Mouse (Mus musculus) inflammation-experienced regulatory T-cells, adult 16 weeks (primary cell): ENCODE results near the gene Scin. TPM values are rescaled to one million over a fixed set of nuclear protein-coding genes. Genes with fewer than 3 reads are reported as not detected.

Experiments used
- polyA plus RNA-seq: library from polyadenylated mRNA; unstranded; fragments of 100-300 nt; shearing (Covaris generic); gene quantifications from one replicate; pipeline ENCODE4 v1.2.1, GENCODE M21; 2017

The Scin gene
- polyA plus RNA-seq, result 3.4 TPM

DNA sequence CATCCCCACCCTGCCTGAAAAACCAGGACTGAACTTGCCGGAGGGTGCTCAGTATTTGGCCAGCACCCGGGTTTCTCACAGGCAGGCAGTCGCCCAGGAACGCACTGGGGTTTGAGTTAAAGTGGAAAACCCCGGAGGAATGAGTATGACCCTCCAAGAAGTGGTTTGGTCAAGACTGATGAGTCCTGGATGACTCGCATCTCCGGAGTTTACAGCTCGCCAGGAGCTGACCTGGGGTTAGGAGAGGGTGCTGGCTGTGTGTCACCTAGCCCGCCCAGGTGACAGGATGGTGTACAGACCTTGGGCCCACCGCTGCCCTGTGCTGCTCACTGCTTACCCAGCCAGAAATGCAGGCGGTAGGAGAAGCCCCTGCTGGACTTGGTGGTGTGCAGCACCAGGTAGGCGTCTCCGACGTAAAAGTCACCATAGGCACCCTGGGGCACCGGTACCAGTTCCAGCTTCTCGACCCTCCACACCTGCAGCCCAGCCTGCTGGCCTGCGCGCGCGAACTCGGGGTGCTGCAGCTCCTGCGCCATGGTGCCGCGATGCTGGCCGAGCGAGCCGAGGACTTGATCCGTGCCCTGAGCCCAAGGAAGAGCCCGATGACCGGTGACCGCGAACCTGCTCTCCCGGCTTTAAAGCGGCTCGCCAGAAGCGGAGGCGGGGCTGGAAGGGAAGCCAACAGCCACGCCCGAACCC lies at the start of gene Scin:
Gene Scin (minus strand): TSS at position 656 of the 699 bp plus-strand sequence.

DNA sequence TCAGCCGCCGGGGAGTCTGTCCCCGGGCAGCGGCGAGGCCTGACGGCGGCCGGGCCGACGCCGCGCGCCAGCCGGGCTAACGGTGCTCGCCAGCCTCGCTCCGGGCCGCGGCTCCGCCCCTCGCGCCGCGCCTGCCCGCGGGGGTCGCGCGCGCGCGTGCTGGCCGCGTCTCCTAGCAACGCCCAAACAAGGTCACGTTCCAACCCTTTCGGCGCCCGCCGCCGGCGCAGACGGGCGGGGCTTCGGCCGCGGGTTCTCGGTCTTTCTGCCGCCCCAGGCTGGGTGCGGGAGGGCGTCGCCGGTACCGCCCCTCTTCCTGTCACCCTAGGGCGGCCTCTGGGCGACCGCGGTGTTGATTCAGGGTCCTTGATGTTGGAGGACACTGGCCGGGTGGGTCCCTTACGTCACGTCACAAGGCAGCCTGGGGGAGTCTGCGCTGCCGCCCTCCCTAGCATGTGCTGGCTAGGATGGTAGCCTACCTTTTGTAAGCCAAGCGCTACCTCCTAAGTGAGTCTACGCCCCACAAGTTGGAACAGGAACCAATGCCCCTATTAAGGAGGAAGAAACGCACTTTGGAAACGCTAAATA lies 96.1 kb downstream of the Scin start, which contains the start of gene Arl4a:
Gene Arl4a (minus strand): TSS at position 150 of the 588 bp plus-strand sequence.

Other genes with a start within 250 kb of the Scin start
- 67.9 TPM for gene Arl4a, start 96.2 kb downstream of the Scin start, polyA plus RNA-seq
- not detected for gene Lsmem1, start 65.3 kb upstream of the Scin start, polyA plus RNA-seq
- gene Ifrd1, start 114.3 kb upstream of the Scin start, polyA plus RNA-seq, result 101 TPM